ENCODE assay signal across 8 mouse cellular contexts in genomic region chr1:120116106-120116505, GRCm38 (mm10). TPM values are rescaled to one million over a fixed set of nuclear protein-coding genes. Genes with fewer than 3 reads are reported as not detected.
DNase-seq lines count a peak whose midpoint lies in the region; ATAC-seq and TF ChIP-seq lines count a peak whose summit lies in the region.

No protein-coding gene starts in this region.

- no peak for TF ChIP-seq CTCF in olfactory bulb, adult 2 months (IDR thresholded peaks at IDR 0.05; ENCODE audit: insufficient read depth, low read depth, low read length)

- H3K4me1 ChIP-seq in midbrain, embryonic 13.5 days (replicated peaks) = peaks cover 27% of the 10 kb centered on the region
- peaks cover 27% of the 10 kb centered on the region for H3K4me1 ChIP-seq in midbrain, embryonic 10.5 days
- H3K4me1 ChIP-seq in intestine, embryonic 15.5 days (replicated peaks) = peaks cover 10% of the 10 kb centered on the region; the same call in 1 of the 2 replicates
- peaks cover 22% of the 10 kb centered on the region for H3K4me1 ChIP-seq in olfactory bulb, adult 2 months (ENCODE audit: control insufficient read depth, insufficient read depth, low read length)

- no peak for ATAC-seq in cerebellum, adult (ENCODE audit: insufficient number of reproducible peaks, low FRiP score, low TSS enrichment)
- no peak for ATAC-seq in midbrain, embryonic 13.5 days
- ATAC-seq in intestine, embryonic 15.5 days = no peak

- 85% methylated on average over 11 of the region's 11 CpGs for WGBS in midbrain, embryonic 13.5 days
- 93% methylated on average over 11 of the region's 11 CpGs for WGBS in midbrain, embryonic 10.5 days
- 78% methylated on average over 11 of the region's 11 CpGs for WGBS in intestine, embryonic 15.5 days
- WGBS in olfactory bulb, adult 2 months = 53% methylated on average over 11 of the region's 11 CpGs

- peak overlapping the region; percentile 51 for H3K27ac ChIP-seq in midbrain, embryonic 13.5 days
- no peak overlapping the region for H3K27ac ChIP-seq in midbrain, embryonic 10.5 days (replicated peaks)
- H3K27ac ChIP-seq in intestine, embryonic 15.5 days = peak overlapping the region; percentile 7; the same call in 1 of the 2 replicates
- H3K27ac ChIP-seq in olfactory bulb, adult 2 months (ENCODE audit: insufficient read depth, low read depth, low read length) = peak overlapping the region; percentile 42; the same call in 1 of the 2 replicates

- H3K9me3 ChIP-seq in midbrain, embryonic 13.5 days = no peaks in the 10 kb centered on the region
- peaks cover 12% of the 10 kb centered on the region for H3K9me3 ChIP-seq in midbrain, embryonic 10.5 days (replicated peaks)
- no peaks in the 10 kb centered on the region; the same call in 1 of the 2 replicates for H3K9me3 ChIP-seq in intestine, embryonic 15.5 days

- no peak for TF ChIP-seq POLR2A in olfactory bulb, adult 2 months (IDR thresholded peaks at IDR 0.05; ENCODE audit: insufficient read depth, low read depth, low read length)

- DNase-seq in cerebellum, adult 11-12 months = peak; percentile 43
- no peak for DNase-seq in midbrain, embryonic 10.5 days (ENCODE audit: low spot score)
- DNase-seq in spleen, adult 12 weeks (ENCODE audit: low spot score) = no peak
- DNase-seq in thymus, postnatal 10 days (ENCODE audit: low spot score in 2 of 2) = no peak

- no peak overlapping the region for H3K4me2 ChIP-seq in midbrain, embryonic 13.5 days (replicated peaks)
- H3K4me2 ChIP-seq in intestine, embryonic 15.5 days (replicated peaks) = no peak overlapping the region

- no peaks in the 10 kb centered on the region for H3K27me3 ChIP-seq in midbrain, embryonic 13.5 days
- H3K27me3 ChIP-seq in midbrain, embryonic 10.5 days (ENCODE audit: low read depth, poor library complexity, severe bottlenecking) = no peaks in the 10 kb centered on the region
- H3K27me3 ChIP-seq in intestine, embryonic 15.5 days (replicated peaks) = no peaks in the 10 kb centered on the region

- H3K36me3 ChIP-seq in midbrain, embryonic 13.5 days = peaks cover 43% of the 10 kb centered on the region
- H3K36me3 ChIP-seq in midbrain, embryonic 10.5 days = peaks cover 83% of the 10 kb centered on the region
- peaks cover 25% of the 10 kb centered on the region for H3K36me3 ChIP-seq in intestine, embryonic 15.5 days

- H3K4me3 ChIP-seq in midbrain, embryonic 13.5 days (replicated peaks) = no peak overlapping the region
- H3K4me3 ChIP-seq in midbrain, embryonic 10.5 days = no peak overlapping the region
- H3K4me3 ChIP-seq in intestine, embryonic 15.5 days (replicated peaks) = no peak overlapping the region
- no peak overlapping the region for H3K4me3 ChIP-seq in olfactory bulb, adult 2 months (ENCODE audit: insufficient read depth, low read depth, low read length)

- H3K9ac ChIP-seq in midbrain, embryonic 13.5 days (replicated peaks) = no peak overlapping the region
- no peak overlapping the region for H3K9ac ChIP-seq in intestine, embryonic 15.5 days

RNA-seq across cellular contexts. Expression of gene Dbi, which starts 4.8 kb away (rescaled TPM):
- 654 and 688 TPM in 2 replicates for polyA plus RNA-seq in midbrain, embryonic 13.5 days (2015; fragmentation: Nextera tagmentation; extraction: Ambion mirVana)
- polyA plus RNA-seq in midbrain, embryonic 10.5 days (2016; fragmentation: Nextera tagmentation; extraction: Ambion mirVana) = 767 and 805 TPM in 2 replicates
- 1,422 and 1,510 TPM in 2 replicates for polyA plus RNA-seq in intestine, embryonic 15.5 days (2015; fragmentation: Nextera tagmentation; extraction: Ambion mirVana)
- not detected in 2 replicates for polyA plus RNA-seq in olfactory bulb, adult 2 months (2012; ENCODE audit: insufficient read depth, insufficient read length, low replicate concordance, missing spikeins)

RNA-seq across cellular contexts. Expression of gene 3110009E18Rik, which starts 4.9 kb away (rescaled TPM):
- 20.7 and 21.8 TPM in 2 replicates for polyA plus RNA-seq in midbrain, embryonic 13.5 days (2015; fragmentation: Nextera tagmentation; extraction: Ambion mirVana)
- 22.3 and 27.2 TPM in 2 replicates for polyA plus RNA-seq in midbrain, embryonic 10.5 days (2016; fragmentation: Nextera tagmentation; extraction: Ambion mirVana)
- polyA plus RNA-seq in intestine, embryonic 15.5 days (2015; fragmentation: Nextera tagmentation; extraction: Ambion mirVana) = 15.6 and 18.4 TPM in 2 replicates
- polyA plus RNA-seq in olfactory bulb, adult 2 months (2012; ENCODE audit: insufficient read depth, insufficient read length, low replicate concordance, missing spikeins) = not detected in 2 replicates

RNA-seq across cellular contexts. Expression of gene Tmem37, which starts 42.2 kb away (rescaled TPM):
- 6.0 and 6.2 TPM in 2 replicates for polyA plus RNA-seq in midbrain, embryonic 13.5 days (2015; fragmentation: Nextera tagmentation; extraction: Ambion mirVana)
- 6.6 and 7.4 TPM in 2 replicates for polyA plus RNA-seq in midbrain, embryonic 10.5 days (2016; fragmentation: Nextera tagmentation; extraction: Ambion mirVana)
- polyA plus RNA-seq in intestine, embryonic 15.5 days (2015; fragmentation: Nextera tagmentation; extraction: Ambion mirVana) = 51.3 and 66.1 TPM in 2 replicates
- polyA plus RNA-seq in olfactory bulb, adult 2 months (2012; ENCODE audit: insufficient read depth, insufficient read length, low replicate concordance, missing spikeins) = not detected in 2 replicates
